Mouse (Mus musculus) B cell, adult 2 months (primary cell): ENCODE measurements around the gene Olfr871.
"Not testable (repeated sequence)": the region's sequence is repeated elsewhere in the genome, so short reads cannot be mapped to it uniquely, and the experiment has no call there.

ENCODE experiments used
- DNase-seq, 2 experiments: peaks; one replicate each; pipeline ENCODE4 v3.0.0; 2022

The Olfr871 gene

GRCm38 (mm10) chr9:20211907-20212306 lies at the start of gene Olfr871:
Gene Olfr871 (plus strand): TSS chr9:20212207.
- DNase-seq, result no peak

GRCm38 (mm10) chr9:20173957-20174356 lies 38.0 kb upstream of the Olfr871 start, which contains the start of gene Olfr870:
Gene Olfr870 (minus strand): TSS chr9:20174057.
- no peak for DNase-seq

GRCm38 (mm10) chr9:20179463-20179862 lies 32.5 kb upstream of the Olfr871 start:
- no peak for DNase-seq

GRCm38 (mm10) chr9:20202131-20202530 lies 9.9 kb upstream of the Olfr871 start:
- no peak for DNase-seq

GRCm38 (mm10) chr9:20203413-20203984 lies 8.5 kb upstream of the Olfr871 start:
- not testable (repeated sequence) for DNase-seq

- no peak for DNase-seq
Measured at GRCm38 (mm10) chr9:20210812-20211211, 1.2 kb upstream of the Olfr871 start.

GRCm38 (mm10) chr9:20211477-20211876 lies 530 bp upstream of the Olfr871 start:
- no peak for DNase-seq

- DNase-seq, result no peak
Measured at GRCm38 (mm10) chr9:20236819-20237218, 24.8 kb downstream of the Olfr871 start, which contains the start of gene Olfr872. Gene Olfr872 (plus strand): TSS chr9:20237119.

GRCm38 (mm10) chr9:20237378-20237777 lies 25.4 kb downstream of the Olfr871 start:
- no peak for DNase-seq
